In genomic region chr5:67091766-67092165, GRCm38 (mm10) we compare ENCODE assay signal across 18 mouse cellular contexts. TPM values are rescaled to one million over a fixed set of nuclear protein-coding genes. Genes with fewer than 3 reads are reported as not detected.
DNase-seq lines count a peak whose midpoint lies in the region; ATAC-seq and TF ChIP-seq lines count a peak whose summit lies in the region.
"Had no signal": no experiment of that assay in that cellular context is flagged by ENCODE, and none has a peak within 500 bp of the region (broad histone marks: within the 10 kb centered on the region; RNA-seq: fewer than 3 reads in every experiment).

No protein-coding gene starts in this region.

- H3K27me3 ChIP-seq in forebrain, postnatal 0 days (ENCODE audit: insufficient read depth, low read length) = peaks cover 47% of the 10 kb centered on the region
- H3K27me3 ChIP-seq in midbrain, embryonic 15.5 days (replicated peaks) = peaks cover 66% of the 10 kb centered on the region
- peaks cover 90% of the 10 kb centered on the region for H3K27me3 ChIP-seq in limb, embryonic 10.5 days (ENCODE audit: low read depth, poor library complexity, severe bottlenecking)

- no peaks in the 10 kb centered on the region for H3K36me3 ChIP-seq in forebrain, postnatal 0 days (ENCODE audit: insufficient read depth)
- H3K36me3 ChIP-seq in midbrain, embryonic 15.5 days (replicated peaks) = no peaks in the 10 kb centered on the region
- no peaks in the 10 kb centered on the region for H3K36me3 ChIP-seq in limb, embryonic 10.5 days
- H3K36me3 ChIP-seq: G1E; heart, embryonic 15.5 days; limb, embryonic 15.5 days had no signal

- no peak overlapping the region for H3K4me2 ChIP-seq in forebrain, postnatal 0 days (ENCODE audit: low read depth)
- H3K4me2 ChIP-seq in midbrain, embryonic 15.5 days = no peak overlapping the region
- H3K4me2 ChIP-seq: heart, embryonic 15.5 days; limb, embryonic 15.5 days had no signal

- no peak overlapping the region for H3K9ac ChIP-seq in forebrain, postnatal 0 days
- H3K9ac ChIP-seq in midbrain, embryonic 15.5 days = no peak overlapping the region
- H3K9ac ChIP-seq: heart, embryonic 15.5 days; limb, embryonic 15.5 days had no signal

- no peak overlapping the region for H3K27ac ChIP-seq in forebrain, postnatal 0 days (ENCODE audit: low read depth, low read length)
- no peak overlapping the region for H3K27ac ChIP-seq in midbrain, embryonic 15.5 days
- H3K27ac ChIP-seq in limb, embryonic 10.5 days = no peak overlapping the region
- H3K27ac ChIP-seq: heart, embryonic 15.5 days; left cerebral cortex, adult 2 months; limb, embryonic 15.5 days had no signal

- H3K4me1 ChIP-seq in forebrain, postnatal 0 days (ENCODE audit: insufficient read depth) = no peaks in the 10 kb centered on the region
- peaks cover 6% of the 10 kb centered on the region for H3K4me1 ChIP-seq in midbrain, embryonic 15.5 days
- H3K4me1 ChIP-seq in limb, embryonic 10.5 days = peaks cover 12% of the 10 kb centered on the region

- no peak overlapping the region for H3K4me3 ChIP-seq in forebrain, postnatal 0 days (ENCODE audit: low read depth, low read length)
- H3K4me3 ChIP-seq in midbrain, embryonic 15.5 days = no peak overlapping the region
- H3K4me3 ChIP-seq in limb, embryonic 10.5 days = no peak overlapping the region
- H3K4me3 ChIP-seq: heart, embryonic 15.5 days; left cerebral cortex, adult 2 months; limb, embryonic 15.5 days had no signal

- WGBS in forebrain, postnatal 0 days = 6% methylated on average over 4 of the region's 4 CpGs
- WGBS in midbrain, embryonic 15.5 days = 19% methylated on average over 4 of the region's 4 CpGs
- WGBS in limb, embryonic 10.5 days = 21% methylated on average over 4 of the region's 4 CpGs

- peak; percentile 85 for ATAC-seq in forebrain, postnatal 0 days
- 0 out of 2 replicates have a peak, but pooled peaks have one; percentile 52 for ATAC-seq in midbrain, embryonic 15.5 days (replicated peaks)

- DNase-seq in layer of hippocampus, postnatal 10 days (ENCODE audit: low spot score in 2 of 2) = peak; percentile 22 to 29
- DNase-seq in layer of hippocampus, postnatal 36 days = no peak
- DNase-seq in Muller cell, postnatal 12 days (ENCODE audit: inconsistent ontology term) = peak; percentile 64
- peak; percentile 71 for DNase-seq in forebrain, postnatal 0 days
- no peak for DNase-seq in limb, embryonic 10.5 days (ENCODE audit: low spot score)
- DNase-seq in testis, postnatal 10 days (ENCODE audit: low spot score) = no peak
- DNase-seq: adrenal gland, postnatal 14 days; cerebellum, adult 8-10 months; kidney, adult 9 months; lung, adult 18-20 months; lung, postnatal 4 days; right cerebral cortex, postnatal 14 days had no signal

- H3K9me3 ChIP-seq in forebrain, postnatal 0 days (ENCODE audit: low read length) = no peaks in the 10 kb centered on the region
- no peaks in the 10 kb centered on the region for H3K9me3 ChIP-seq in midbrain, embryonic 15.5 days
- no peaks in the 10 kb centered on the region for H3K9me3 ChIP-seq in limb, embryonic 10.5 days (replicated peaks)
- H3K9me3 ChIP-seq: heart, embryonic 15.5 days; limb, embryonic 15.5 days had no signal

- no peak for TF ChIP-seq CTCF in forebrain, postnatal 0 days (IDR thresholded peaks at IDR 0.05; ENCODE audit: low read depth)

RNA-seq across cellular contexts. Expression of gene Phox2b, which starts 7.3 kb away (rescaled TPM):
- not detected for total RNA-seq in layer of hippocampus, postnatal 10 days (2021)
- not detected for total RNA-seq in layer of hippocampus, postnatal 36 days (2021)
- not detected in 2 replicates for total RNA-seq in forebrain, postnatal 0 days (2014; rRNA removed)
- not detected in 2 replicates for polyA plus RNA-seq in forebrain, postnatal 0 days (2015; fragmentation: Nextera tagmentation; extraction: Ambion mirVana)
- polyA plus RNA-seq in midbrain, embryonic 15.5 days (2015; fragmentation: Nextera tagmentation; extraction: Ambion mirVana) = 0.80 and 1.5 TPM in 2 replicates
- polyA plus RNA-seq in limb, embryonic 10.5 days (2016; fragmentation: Nextera tagmentation; extraction: Ambion mirVana) = 0.08 and 0.11 TPM in 2 replicates
- total RNA-seq: left cerebral cortex, adult 2 months had no signal
- polyA plus RNA-seq: G1E; gonadal fat pad, adult 2 months had no signal

Comparison
In these comparisons a context has a peak if more than half of its experiments do, and no peak if none do; other contexts are left out.
1. DNase-seq: peak in layer of hippocampus, postnatal 10 days (2 of 2), Muller cell, postnatal 12 days (single experiment) and forebrain, postnatal 0 days (single experiment); none in layer of hippocampus, postnatal 36 days (0 of 2), limb, embryonic 10.5 days (single experiment) and testis, postnatal 10 days (single experiment).